Mouse (Mus musculus): ENCODE measurements around the gene Tex2. TPM values are rescaled to one million over a fixed set of nuclear protein-coding genes. Genes with fewer than 3 reads are reported as not detected.
"Not testable (repeated sequence)": the region's sequence is repeated elsewhere in the genome, so short reads cannot be mapped to it uniquely, and the experiment has no call there.

Tex2 gene
- polyA plus RNA-seq (2015; fragmentation: Nextera tagmentation; extraction: Ambion mirVana), result 12.3 and 13.1 TPM in 2 replicates

- WGBS, result under 1% methylated on average over 45 of the region's 45 CpGs
- ATAC-seq (ENCODE audit: extremely low read depth, insufficient number of reproducible peaks, low FRiP score, low TSS enrichment), result peak; percentile 92
- Histone ChIP-seq H3K27me3 (replicated peaks) (no peaks in the 10 kb centered on the region), H3K9me3 (no peaks in the 10 kb centered on the region), H3K27ac (replicated peaks) (peak within 1 kb of the TSS; percentile 94), H3K4me3 (peak within 1 kb of the TSS; percentile 92), H3K4me2 (peak within 1 kb of the TSS; percentile 78), H3K4me1 (peaks cover 52% of the 10 kb centered on the region), H3K36me3 (no peaks in the 10 kb centered on the region), H3K9ac (peak within 1 kb of the TSS; percentile 97)
Observed at GRCm38 (mm10) chr11:106612961-106613637, at the start of gene Tex2. Gene Tex2, minus strand, starts transcription at chr11:106613423.

GRCm38 (mm10) chr11:106662634-106663407 lies 49.6 kb upstream of the Tex2 start:
- Histone ChIP-seq H3K9me3 (no peaks in the 10 kb centered on the region), H3K4me1 (peaks cover 42% of the 10 kb centered on the region), H3K4me2 (no peak overlapping the region), H3K9ac (no peak overlapping the region), H3K4me3 (no peak overlapping the region), H3K27me3 (replicated peaks) (no peaks in the 10 kb centered on the region), H3K27ac (replicated peaks) (peak overlapping the region; percentile 96; the same call in 1 of the 2 replicates), H3K36me3 (no peaks in the 10 kb centered on the region)
- no peak for ATAC-seq (ENCODE audit: extremely low read depth, insufficient number of reproducible peaks, low FRiP score, low TSS enrichment)
- 82% methylated on average over 10 of the region's 11 CpGs for WGBS

DNA sequence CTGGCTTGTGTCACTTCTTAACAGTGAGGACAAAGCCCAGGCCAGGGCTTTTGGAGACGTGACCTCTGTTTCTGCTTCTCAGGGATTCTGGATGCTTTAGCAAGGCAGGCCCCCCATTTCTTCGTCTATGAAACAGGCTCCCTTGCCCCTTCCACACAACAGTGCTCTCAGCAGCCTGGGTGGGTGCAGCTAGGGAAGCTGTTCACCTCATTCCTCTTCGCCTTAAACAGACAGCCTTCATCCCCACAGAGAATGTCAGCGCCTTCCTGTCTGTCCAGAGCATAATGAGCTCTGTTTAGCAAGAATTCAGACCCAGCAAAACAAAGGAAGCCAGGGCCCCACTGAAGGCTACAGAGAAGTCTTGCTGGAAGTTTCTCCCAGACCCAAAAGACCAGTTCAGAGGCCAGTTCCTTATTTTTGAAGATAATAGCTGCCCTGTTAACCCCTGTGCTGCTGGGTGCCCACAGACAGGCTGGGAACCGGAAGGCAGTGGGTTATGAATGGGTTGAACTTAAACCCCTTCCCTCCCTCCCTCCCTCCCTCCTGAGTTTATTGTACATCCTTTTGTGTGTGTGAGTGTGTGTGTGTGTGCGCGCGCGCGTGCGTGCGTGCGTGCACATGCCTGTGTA lies 47.3 kb upstream of the Tex2 start:
- H3K4me3 ChIP-seq, result no peak overlapping the region
- peak overlapping the region; percentile 96 for H3K27ac ChIP-seq (replicated peaks)
- H3K36me3 ChIP-seq, result no peaks in the 10 kb centered on the region
- WGBS, result 70% methylated on average over 12 of the region's 13 CpGs
- H3K9ac ChIP-seq, result peak overlapping the region; percentile 67
- ATAC-seq (ENCODE audit: extremely low read depth, insufficient number of reproducible peaks, low FRiP score, low TSS enrichment), result no peak
- H3K9me3 ChIP-seq, result no peaks in the 10 kb centered on the region
- H3K4me2 ChIP-seq, result no peak overlapping the region
- peaks cover 51% of the 10 kb centered on the region for H3K4me1 ChIP-seq
- H3K27me3 ChIP-seq (replicated peaks), result no peaks in the 10 kb centered on the region

GRCm38 (mm10) chr11:106659598-106660295 lies 46.5 kb upstream of the Tex2 start:
- Histone ChIP-seq H3K9me3 (no peaks in the 10 kb centered on the region), H3K4me2 (peak overlapping the region; percentile 22; the same call in 1 of the 2 replicates), H3K27me3 (replicated peaks) (no peaks in the 10 kb centered on the region), H3K9ac (peak overlapping the region; percentile 67), H3K4me1 (peaks cover 51% of the 10 kb centered on the region), H3K4me3 (no peak overlapping the region), H3K36me3 (0 out of 2 replicates have a peak, but pooled peaks cover 2% of the 10 kb centered on the region), H3K27ac (replicated peaks) (peak overlapping the region; percentile 96)
- WGBS, result 48% methylated on average over 15 of the region's 15 CpGs
- peak; percentile 29; the same call in 1 of the 2 replicates for ATAC-seq (ENCODE audit: extremely low read depth, insufficient number of reproducible peaks, low FRiP score, low TSS enrichment)

GRCm38 (mm10) chr11:106658051-106658880 lies 45.0 kb upstream of the Tex2 start:
- 13% methylated on average over 14 of the region's 14 CpGs for WGBS
- no peaks in the 10 kb centered on the region for H3K9me3 ChIP-seq
- H3K4me2 ChIP-seq, result peak overlapping the region; percentile 50
- ATAC-seq (ENCODE audit: extremely low read depth, insufficient number of reproducible peaks, low FRiP score, low TSS enrichment), result peak; percentile 10; the same call in 1 of the 2 replicates
- H3K27me3 ChIP-seq (replicated peaks), result no peaks in the 10 kb centered on the region
- H3K4me1 ChIP-seq, result peaks cover 47% of the 10 kb centered on the region
- H3K9ac ChIP-seq, result peak overlapping the region; percentile 71
- 0 out of 2 replicates have a peak, but pooled peaks cover 3% of the 10 kb centered on the region for H3K36me3 ChIP-seq
- H3K4me3 ChIP-seq, result no peak overlapping the region
- H3K27ac ChIP-seq (replicated peaks), result peak overlapping the region; percentile 96

- not testable (repeated sequence) for H3K27me3 ChIP-seq (replicated peaks); H3K9ac ChIP-seq; H3K36me3 ChIP-seq; H3K4me2 ChIP-seq; H3K9me3 ChIP-seq; ATAC-seq (ENCODE audit: extremely low read depth, insufficient number of reproducible peaks, low FRiP score, low TSS enrichment); H3K4me3 ChIP-seq
- WGBS, result 79% methylated on average over 5 of the region's 5 CpGs
- Histone ChIP-seq H3K27ac (replicated peaks) (peak overlapping the region; percentile 96), H3K4me1 (peaks cover 44% of the 10 kb centered on the region)
Observed at GRCm38 (mm10) chr11:106656896-106657498, 43.8 kb upstream of the Tex2 start.

GRCm38 (mm10) chr11:106648347-106648746 lies 35.1 kb upstream of the Tex2 start:
- no peak overlapping the region for H3K4me2 ChIP-seq

DNA sequence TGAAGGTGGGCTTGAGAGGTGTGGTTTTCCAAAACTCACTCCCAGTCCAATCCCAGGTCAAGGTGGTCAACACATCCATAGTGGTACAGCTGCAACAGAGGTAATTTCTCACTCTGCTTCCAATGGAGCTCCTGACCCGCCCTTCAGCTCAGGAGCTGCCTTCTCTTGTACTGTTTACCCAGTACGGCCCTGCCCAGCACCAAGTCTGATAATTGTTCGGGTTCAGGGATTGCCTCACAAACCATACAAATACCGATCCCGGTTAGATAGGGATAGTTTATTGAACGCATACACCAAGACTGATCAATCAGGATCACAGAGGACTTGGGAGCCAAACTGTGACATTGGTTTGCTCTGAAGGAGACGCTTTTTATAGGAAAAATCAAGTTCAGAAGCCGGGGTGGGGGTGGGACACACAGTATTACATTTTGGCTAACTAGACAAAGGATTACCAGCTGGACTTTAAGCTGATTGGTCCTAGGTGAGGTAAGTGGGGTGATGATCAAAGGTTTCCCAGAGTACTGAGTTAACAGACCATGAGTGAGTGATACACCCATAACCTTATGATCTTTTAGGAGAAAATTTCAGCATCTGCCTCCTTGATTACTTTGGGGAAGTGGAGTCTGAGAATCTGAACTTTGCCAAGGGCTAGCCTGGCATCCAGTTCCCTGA lies 29.9 kb upstream of the Tex2 start:
- no peak overlapping the region for H3K9ac ChIP-seq
- H3K9me3 ChIP-seq, result no peaks in the 10 kb centered on the region
- H3K4me1 ChIP-seq, result peaks cover 33% of the 10 kb centered on the region
- no peaks in the 10 kb centered on the region for H3K36me3 ChIP-seq
- no peak overlapping the region for H3K4me3 ChIP-seq
- WGBS, result 70% methylated on average over 8 of the region's 8 CpGs
- no peak for ATAC-seq (ENCODE audit: extremely low read depth, insufficient number of reproducible peaks, low FRiP score, low TSS enrichment)
- no peaks in the 10 kb centered on the region for H3K27me3 ChIP-seq (replicated peaks)
- no peak overlapping the region for H3K27ac ChIP-seq (replicated peaks)
- H3K4me2 ChIP-seq, result no peak overlapping the region

More at GRCm38 (mm10) chr11:106648347-106648746, 35.1 kb upstream of the Tex2 start:
- Histone ChIP-seq H3K27me3 (replicated peaks) (no peaks in the 10 kb centered on the region), H3K27ac (replicated peaks) (no peak overlapping the region), H3K36me3 (no peaks in the 10 kb centered on the region), H3K9ac (no peak overlapping the region), H3K4me1 (no peaks in the 10 kb centered on the region), H3K9me3 (no peaks in the 10 kb centered on the region), H3K4me3 (no peak overlapping the region)
- WGBS, result 24% methylated on average over 13 of the region's 13 CpGs
- ATAC-seq (ENCODE audit: extremely low read depth, insufficient number of reproducible peaks, low FRiP score, low TSS enrichment), result no peak

- Histone ChIP-seq H3K4me3 (no peak overlapping the region), H3K4me2 (no peak overlapping the region), H3K9ac (no peak overlapping the region), H3K4me1 (peaks cover 36% of the 10 kb centered on the region), H3K27ac (replicated peaks) (0 out of 2 replicates have a peak overlapping the region, but pooled peaks have one; percentile 20), H3K36me3 (no peaks in the 10 kb centered on the region), H3K9me3 (no peaks in the 10 kb centered on the region), H3K27me3 (replicated peaks) (no peaks in the 10 kb centered on the region)
- 45% methylated on average over 1 of the region's 1 CpGs for WGBS
- ATAC-seq (ENCODE audit: extremely low read depth, insufficient number of reproducible peaks, low FRiP score, low TSS enrichment), result no peak
Observed at GRCm38 (mm10) chr11:106641580-106641979, 28.4 kb upstream of the Tex2 start.

Measured in heart, embryonic 13.5 days (tissue).